Mouse (Mus musculus): ENCODE data around the gene Cers6. TPM values are rescaled to one million over a fixed set of nuclear protein-coding genes. Genes with fewer than 3 reads are reported as not detected.

Gene Cers6
- polyA plus RNA-seq, 1 experiment, result 21.1 TPM

GRCm38 (mm10) chr2:69100706-69101105, 239.5 kb downstream of the Cers6 start:
- peak; percentile 28 for DNase-seq

DNA sequence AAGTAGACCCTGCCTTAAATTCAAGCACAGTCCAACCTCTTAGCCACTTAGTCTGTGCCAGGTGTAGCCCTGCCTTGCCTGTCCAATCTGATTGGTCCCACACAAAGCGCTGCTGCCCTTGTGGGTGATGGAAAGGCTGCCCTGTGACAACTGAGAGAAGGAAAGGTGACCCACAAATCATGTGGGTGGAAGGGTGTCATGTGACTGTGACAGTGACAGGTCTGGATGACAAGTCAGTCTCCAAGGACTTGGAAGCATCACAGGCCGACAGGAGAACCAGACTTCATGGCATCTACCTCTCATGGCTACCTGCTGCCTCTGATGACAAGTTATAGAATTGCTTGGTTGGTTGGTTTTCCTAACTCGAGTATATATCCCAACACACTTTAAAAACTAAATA, 242.3 kb downstream of the Cers6 start:
- no peak for DNase-seq
- WGBS, result 94% methylated on average over 3 of the region's 3 CpGs

More at GRCm38 (mm10) chr2:69100706-69101105, 239.5 kb downstream of the Cers6 start:
- H3K4me1 ChIP-seq (replicated peaks; ENCODE audit: control insufficient read depth, insufficient read depth, low read length), result no peaks in the 10 kb centered on the region
- 6% methylated on average over 3 of the region's 3 CpGs for WGBS
- no peak for TF ChIP-seq CTCF (IDR thresholded peaks at IDR 0.05; ENCODE audit: borderline replicate concordance, control insufficient read depth, extremely low read depth, insufficient read depth, low read length, poor library complexity)
- no peak for TF ChIP-seq POLR2A (IDR thresholded peaks at IDR 0.05; ENCODE audit: control insufficient read depth, extremely low read depth, insufficient read depth, low read length, poor library complexity)
- H3K4me3 ChIP-seq (ENCODE audit: control insufficient read depth, insufficient read depth, low read length), result no peak overlapping the region
- no peak overlapping the region for H3K27ac ChIP-seq (ENCODE audit: control insufficient read depth, insufficient read depth, low read length)
- no peaks in the 10 kb centered on the region for H3K36me3 ChIP-seq (ENCODE audit: control insufficient read depth, insufficient read depth, low read length)
- no peaks in the 10 kb centered on the region for H3K27me3 ChIP-seq (ENCODE audit: control insufficient read depth, insufficient read depth, low read length)

DNA sequence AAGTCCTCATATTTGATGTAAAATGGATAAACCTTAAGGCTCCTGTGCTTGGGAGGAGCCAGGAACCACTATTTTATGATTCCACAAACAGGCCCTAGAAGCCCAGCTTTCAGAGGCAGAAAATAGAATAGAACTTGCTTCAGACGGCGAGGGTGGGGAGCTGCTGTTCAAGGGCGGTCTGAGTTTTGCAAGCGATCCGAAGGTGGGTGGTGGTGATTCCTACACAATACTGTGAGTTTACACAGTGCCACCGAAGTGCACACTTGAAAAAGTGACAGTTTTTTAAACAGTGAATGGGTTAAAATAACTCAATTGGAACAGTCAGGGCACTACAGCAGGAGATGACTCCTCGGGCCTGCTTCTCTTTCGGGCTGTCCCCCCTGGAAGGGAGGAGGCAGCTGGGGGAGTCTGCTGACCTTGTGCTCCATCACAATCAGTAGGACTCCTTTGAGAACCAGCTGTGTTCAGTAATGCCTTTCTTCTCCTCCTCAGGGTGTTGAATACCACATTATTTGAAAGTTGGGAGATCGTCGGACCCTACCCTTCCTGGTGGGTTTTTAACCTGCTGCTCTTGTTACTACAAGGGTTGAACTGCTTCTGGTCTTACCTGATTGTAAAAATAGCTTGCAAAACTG, 243.4 kb downstream of the Cers6 start:
- TF ChIP-seq CTCF (IDR thresholded peaks at IDR 0.05; ENCODE audit: borderline replicate concordance, control insufficient read depth, extremely low read depth, insufficient read depth, low read length, poor library complexity), result no peak
- TF ChIP-seq POLR2A (IDR thresholded peaks at IDR 0.05; ENCODE audit: control insufficient read depth, extremely low read depth, insufficient read depth, low read length, poor library complexity), result no peak
- no peak for DNase-seq
- 93% methylated on average over 10 of the region's 10 CpGs for WGBS
- Histone ChIP-seq H3K4me1 (replicated peaks; ENCODE audit: control insufficient read depth, insufficient read depth, low read length) (peaks cover 4% of the 10 kb centered on the region), H3K4me3 (ENCODE audit: control insufficient read depth, insufficient read depth, low read length) (no peak overlapping the region), H3K27me3 (ENCODE audit: control insufficient read depth, insufficient read depth, low read length) (no peaks in the 10 kb centered on the region), H3K27ac (ENCODE audit: control insufficient read depth, insufficient read depth, low read length) (no peak overlapping the region), H3K36me3 (ENCODE audit: control insufficient read depth, insufficient read depth, low read length) (no peaks in the 10 kb centered on the region)

More for the DNA sequence above, 242.3 kb downstream of the Cers6 start:
- no peak overlapping the region for H3K27ac ChIP-seq (ENCODE audit: control insufficient read depth, insufficient read depth, low read length)
- no peaks in the 10 kb centered on the region for H3K36me3 ChIP-seq (ENCODE audit: control insufficient read depth, insufficient read depth, low read length)
- no peaks in the 10 kb centered on the region for H3K27me3 ChIP-seq (ENCODE audit: control insufficient read depth, insufficient read depth, low read length)
- H3K4me3 ChIP-seq (ENCODE audit: control insufficient read depth, insufficient read depth, low read length), result no peak overlapping the region
- TF ChIP-seq CTCF (IDR thresholded peaks at IDR 0.05; ENCODE audit: borderline replicate concordance, control insufficient read depth, extremely low read depth, insufficient read depth, low read length, poor library complexity) (no peak), POLR2A (IDR thresholded peaks at IDR 0.05; ENCODE audit: control insufficient read depth, extremely low read depth, insufficient read depth, low read length, poor library complexity) (no peak)
- no peaks in the 10 kb centered on the region for H3K4me1 ChIP-seq (replicated peaks; ENCODE audit: control insufficient read depth, insufficient read depth, low read length)

GRCm38 (mm10) chr2:69109246-69109645, 248.0 kb downstream of the Cers6 start:
- peaks cover 4% of the 10 kb centered on the region; the same call in 1 of the 2 replicates for H3K36me3 ChIP-seq (ENCODE audit: control insufficient read depth, insufficient read depth, low read length)
- H3K27me3 ChIP-seq (ENCODE audit: control insufficient read depth, insufficient read depth, low read length), result no peaks in the 10 kb centered on the region
- peaks cover 6% of the 10 kb centered on the region for H3K4me1 ChIP-seq (replicated peaks; ENCODE audit: control insufficient read depth, insufficient read depth, low read length)
- DNase-seq, result no peak
- TF ChIP-seq CTCF (IDR thresholded peaks at IDR 0.05; ENCODE audit: borderline replicate concordance, control insufficient read depth, extremely low read depth, insufficient read depth, low read length, poor library complexity) (no peak), POLR2A (IDR thresholded peaks at IDR 0.05; ENCODE audit: control insufficient read depth, extremely low read depth, insufficient read depth, low read length, poor library complexity) (no peak)
- no peak overlapping the region for H3K4me3 ChIP-seq (ENCODE audit: control insufficient read depth, insufficient read depth, low read length)
- H3K27ac ChIP-seq (ENCODE audit: control insufficient read depth, insufficient read depth, low read length), result no peak overlapping the region
- 6% methylated on average over 5 of the region's 5 CpGs for WGBS

DNA sequence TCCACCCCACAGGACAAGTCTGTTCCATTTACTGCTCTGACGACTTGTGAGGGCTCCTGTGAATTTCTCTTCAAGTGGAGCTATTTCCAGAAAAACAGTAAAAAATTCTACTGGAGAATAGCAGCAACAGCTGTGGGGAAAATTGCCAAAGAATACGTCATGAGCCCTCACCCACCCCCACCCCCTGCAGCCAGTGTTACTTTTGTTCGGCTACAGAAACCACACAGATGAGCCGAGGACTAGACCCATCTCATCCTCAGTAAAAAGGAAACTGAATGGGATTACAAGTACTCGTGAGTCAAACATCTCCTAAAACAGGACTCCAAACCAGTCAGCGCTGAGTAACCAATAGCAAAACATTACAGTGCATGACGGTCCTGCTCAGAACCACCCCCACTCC, 248.5 kb downstream of the Cers6 start:
- Histone ChIP-seq H3K4me3 (ENCODE audit: control insufficient read depth, insufficient read depth, low read length) (no peak overlapping the region), H3K4me1 (replicated peaks; ENCODE audit: control insufficient read depth, insufficient read depth, low read length) (peaks cover 6% of the 10 kb centered on the region), H3K27ac (ENCODE audit: control insufficient read depth, insufficient read depth, low read length) (no peak overlapping the region), H3K36me3 (ENCODE audit: control insufficient read depth, insufficient read depth, low read length) (peaks cover 4% of the 10 kb centered on the region; the same call in 1 of the 2 replicates), H3K27me3 (ENCODE audit: control insufficient read depth, insufficient read depth, low read length) (no peaks in the 10 kb centered on the region)
- DNase-seq, result no peak
- 18% methylated on average over 7 of the region's 7 CpGs for WGBS
- no peak for TF ChIP-seq CTCF (IDR thresholded peaks at IDR 0.05; ENCODE audit: borderline replicate concordance, control insufficient read depth, extremely low read depth, insufficient read depth, low read length, poor library complexity)
- no peak for TF ChIP-seq POLR2A (IDR thresholded peaks at IDR 0.05; ENCODE audit: control insufficient read depth, extremely low read depth, insufficient read depth, low read length, poor library complexity)

- no peak for DNase-seq
- Histone ChIP-seq H3K36me3 (ENCODE audit: control insufficient read depth, insufficient read depth, low read length) (peaks cover 4% of the 10 kb centered on the region; the same call in 1 of the 2 replicates), H3K27ac (ENCODE audit: control insufficient read depth, insufficient read depth, low read length) (no peak overlapping the region)
Observed at GRCm38 (mm10) chr2:69112609-69113008, 251.4 kb downstream of the Cers6 start.

More at GRCm38 (mm10) chr2:69112609-69113008, 251.4 kb downstream of the Cers6 start:
- 94% methylated on average over 5 of the region's 5 CpGs for WGBS
- H3K27me3 ChIP-seq (ENCODE audit: control insufficient read depth, insufficient read depth, low read length), result no peaks in the 10 kb centered on the region
- H3K4me3 ChIP-seq (ENCODE audit: control insufficient read depth, insufficient read depth, low read length), result no peak overlapping the region
- H3K4me1 ChIP-seq (replicated peaks; ENCODE audit: control insufficient read depth, insufficient read depth, low read length), result peaks cover 6% of the 10 kb centered on the region
- TF ChIP-seq POLR2A (IDR thresholded peaks at IDR 0.05; ENCODE audit: control insufficient read depth, extremely low read depth, insufficient read depth, low read length, poor library complexity), result no peak
- no peak for TF ChIP-seq CTCF (IDR thresholded peaks at IDR 0.05; ENCODE audit: borderline replicate concordance, control insufficient read depth, extremely low read depth, insufficient read depth, low read length, poor library complexity)
